Mouse (Mus musculus): ENCODE results near the gene Stat4. TPM values are rescaled to one million over a fixed set of nuclear protein-coding genes. Genes with fewer than 3 reads are reported as not detected.

Stat4 gene
- 100 to 1,000 TPM; 123 to 149 TPM for polyA plus RNA-seq (2017; shearing (Covaris generic))

GRCm38 (mm10) chr1:51986848-51987247, at the start of gene Stat4:
Gene Stat4 (plus strand): TSS chr1:51987148.
- ATAC-seq: no peak

- no peak for ATAC-seq
Measured at GRCm38 (mm10) chr1:51938357-51938756, 48.6 kb upstream of the Stat4 start.

- no peak for ATAC-seq
Measured at GRCm38 (mm10) chr1:51944755-51945154, 42.2 kb upstream of the Stat4 start.

GRCm38 (mm10) chr1:51947116-51947515, 39.8 kb upstream of the Stat4 start:
- no peak for ATAC-seq

GRCm38 (mm10) chr1:51964647-51965046, 22.3 kb upstream of the Stat4 start:
- no peak for ATAC-seq

- ATAC-seq: no peak
Measured at GRCm38 (mm10) chr1:51968994-51969393, 18.0 kb upstream of the Stat4 start.

GRCm38 (mm10) chr1:51970182-51970581, 16.8 kb upstream of the Stat4 start:
- no peak for ATAC-seq

GRCm38 (mm10) chr1:51975589-51975988, 11.4 kb upstream of the Stat4 start:
- ATAC-seq: no peak

- no peak for ATAC-seq
Measured at GRCm38 (mm10) chr1:51979048-51979447, 7.9 kb upstream of the Stat4 start.

- no peak for ATAC-seq
Measured at GRCm38 (mm10) chr1:51991983-51992609, 5.1 kb downstream of the Stat4 start.

- no peak for ATAC-seq
Measured at GRCm38 (mm10) chr1:51996056-51996455, 9.1 kb downstream of the Stat4 start.

GRCm38 (mm10) chr1:51996751-51997659, 10.1 kb downstream of the Stat4 start:
- peak; percentile 75 for ATAC-seq

- peak; percentile 67 for ATAC-seq
Measured at GRCm38 (mm10) chr1:51998542-51998941, 11.6 kb downstream of the Stat4 start.

GRCm38 (mm10) chr1:52004096-52004495, 17.1 kb downstream of the Stat4 start:
- ATAC-seq: peak; percentile 68

GRCm38 (mm10) chr1:52008443-52008842, 21.5 kb downstream of the Stat4 start:
- peak; percentile 67 for ATAC-seq

GRCm38 (mm10) chr1:52008947-52009346, 22.0 kb downstream of the Stat4 start:
- ATAC-seq: peak; percentile 4

GRCm38 (mm10) chr1:52010741-52011140, 23.8 kb downstream of the Stat4 start:
- ATAC-seq: no peak

GRCm38 (mm10) chr1:52011227-52011626, 24.3 kb downstream of the Stat4 start:
- peak; percentile 72 for ATAC-seq

GRCm38 (mm10) chr1:52012231-52012630, 25.3 kb downstream of the Stat4 start:
- ATAC-seq: no peak

- ATAC-seq: no peak
Measured at GRCm38 (mm10) chr1:52012757-52013156, 25.8 kb downstream of the Stat4 start.

- peak; percentile 86 for ATAC-seq
Measured at GRCm38 (mm10) chr1:52019621-52020020, 32.7 kb downstream of the Stat4 start.

- ATAC-seq: peak; percentile 46
Measured at GRCm38 (mm10) chr1:52021936-52022725, 35.2 kb downstream of the Stat4 start.

- ATAC-seq: no peak
Measured at GRCm38 (mm10) chr1:52028686-52029085, 41.7 kb downstream of the Stat4 start.

All from CD4-positive, CD25-positive, alpha-beta regulatory T cell, adult 4 months (primary cell).